Mouse (Mus musculus): Measurements from ENCODE around the gene Abcb8.

DNA sequence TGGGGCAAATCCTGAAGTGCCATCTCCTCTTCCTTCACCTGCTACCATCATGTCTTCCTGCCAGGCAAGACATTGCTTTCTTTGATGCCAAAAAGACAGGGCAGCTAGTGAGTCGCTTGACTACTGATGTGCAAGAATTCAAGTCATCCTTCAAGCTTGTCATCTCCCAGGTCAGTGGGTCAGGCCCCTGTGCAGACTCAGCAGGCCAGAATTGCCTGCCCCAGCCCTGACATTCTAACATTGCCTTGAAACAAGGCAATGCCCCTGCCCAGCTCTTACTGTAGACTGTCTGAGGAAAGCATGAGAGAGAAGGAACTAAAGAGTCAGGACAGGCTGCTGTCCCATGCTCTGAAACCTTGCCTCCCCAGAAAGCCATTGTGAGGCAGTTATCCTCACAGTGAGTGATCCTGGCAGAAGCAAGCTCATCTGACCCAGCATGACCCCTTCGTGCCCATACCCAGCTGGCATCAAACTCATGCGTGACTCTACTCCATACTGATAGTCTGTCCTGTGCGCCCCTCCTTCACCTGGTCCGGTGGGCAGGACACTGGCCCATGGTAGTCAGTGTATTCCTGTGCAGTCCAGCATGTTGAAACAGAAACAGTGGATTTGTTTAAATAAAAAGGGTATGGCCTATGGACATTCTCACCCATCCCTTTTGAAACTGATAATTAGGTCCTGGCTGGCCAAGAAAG, 7.6 kb downstream of the Abcb8 start:
- TF ChIP-seq CTCF (IDR thresholded peaks at IDR 0.05; ENCODE audit: low read depth, low read length) (no peak), POLR2A (IDR thresholded peaks at IDR 0.05; ENCODE audit: borderline replicate concordance, low read depth, low read length) (no peak)

All from bone marrow macrophage, adult 2 months (primary cell).